Mouse (Mus musculus) limb, embryonic 15.5 days (tissue): ENCODE measurements around the gene Ppfia4. TPM values are rescaled to one million over a fixed set of nuclear protein-coding genes. Genes with fewer than 3 reads are reported as not detected.

Source experiments
- ATAC-seq: fragments of 200-750 bp; cut with Nextera tagmentation; 2 replicates; pipeline ENCODE4 v1.8.0; 2017; ENCODE audit warnings: low read depth, moderate TSS enrichment; ENCODE audit not compliant: insufficient number of reproducible peaks, low FRiP score, low TSS enrichment
- H3K27ac ChIP-seq: fragments of 300-500 bp; sonication (generic); 2 replicates; pipeline ENCODE4 v1.5.1; 2015; ENCODE audit warnings: moderate library complexity, mild to moderate bottlenecking, inconsistent platforms
- H3K27me3 ChIP-seq: fragments of 300-500 bp; sonication (generic); 2 replicates; pipeline ENCODE4 v1.6.1; 2015; ENCODE audit warnings: inconsistent platforms
- H3K36me3 ChIP-seq: fragments of 300-500 bp; sonication (generic); 2 replicates; pipeline ENCODE4 v1.6.1; 2015; ENCODE audit warnings: inconsistent platforms
- H3K4me1 ChIP-seq: fragments of 300-500 bp; sonication (generic); 2 replicates; pipeline ENCODE4 v1.6.1; 2015; ENCODE audit warnings: inconsistent platforms
- H3K4me2 ChIP-seq: fragments of 300-500 bp; sonication (generic); 2 replicates; pipeline ENCODE4 v1.6.1; 2015; ENCODE audit warnings: mild to moderate bottlenecking, inconsistent platforms
- H3K4me3 ChIP-seq: fragments of 300-500 bp; sonication (generic); 2 replicates; pipeline ENCODE4 v1.5.1; 2015; ENCODE audit warnings: mild to moderate bottlenecking, inconsistent platforms
- H3K9ac ChIP-seq: fragments of 300-500 bp; sonication (generic); 2 replicates; pipeline ENCODE4 v1.6.1; 2015; ENCODE audit warnings: inconsistent platforms
- H3K9me3 ChIP-seq: fragments of 300-500 bp; sonication (generic); 2 replicates; pipeline ENCODE4 v1.6.1; 2016; ENCODE audit warnings: inconsistent platforms
- WGBS: fragments of 180-500 bp; shearing (Covaris S2); methylation state at CpG from one replicate; pipeline ENCODE4 v1.1.7; 2015; 5-methylcytosine and 5-hydroxymethylcytosine counted together
- polyA plus RNA-seq: library from polyadenylated mRNA; unstranded; fragments of >200 nt; fragmentation: Nextera tagmentation; extraction: Ambion mirVana; gene quantifications from 2 replicates; pipeline ENCODE4 v1.2.1, GENCODE M21; 2015

Ppfia4 gene
- polyA plus RNA-seq, 1 experiment from 2014 or later = 7.5 TPM

GRCm38 (mm10) chr1:134335924-134336810 is 3.4 kb upstream of the Ppfia4 start:
- Histone ChIP-seq H3K27me3 (no peaks in the 10 kb centered on the region), H3K4me2 (no peak overlapping the region), H3K9ac (no peak overlapping the region), H3K4me3 (no peak overlapping the region), H3K36me3 (no peaks in the 10 kb centered on the region), H3K9me3 (no peaks in the 10 kb centered on the region), H3K4me1 (peaks cover 37% of the 10 kb centered on the region), H3K27ac (no peak overlapping the region)
- 81% methylated on average over 12 of the region's 12 CpGs for WGBS
- no peak for ATAC-seq

GRCm38 (mm10) chr1:134335211-134335923 is 2.6 kb upstream of the Ppfia4 start:
- no peak overlapping the region for H3K4me2 ChIP-seq
- H3K9ac ChIP-seq = no peak overlapping the region
- no peaks in the 10 kb centered on the region for H3K36me3 ChIP-seq
- H3K9me3 ChIP-seq = no peaks in the 10 kb centered on the region
- no peaks in the 10 kb centered on the region for H3K27me3 ChIP-seq
- peak overlapping the region; percentile 9; the same call in 1 of the 2 replicates for H3K27ac ChIP-seq
- 55% methylated on average over 13 of the region's 13 CpGs for WGBS
- no peak overlapping the region for H3K4me3 ChIP-seq
- no peak for ATAC-seq
- H3K4me1 ChIP-seq = peaks cover 37% of the 10 kb centered on the region

GRCm38 (mm10) chr1:134334111-134334827 is 1.5 kb upstream of the Ppfia4 start:
- no peaks in the 10 kb centered on the region for H3K36me3 ChIP-seq
- ATAC-seq = no peak
- WGBS = 57% methylated on average over 7 of the region's 7 CpGs

GRCm38 (mm10) chr1:134333371-134334110 is 813 bp upstream of the Ppfia4 start:
- no peaks in the 10 kb centered on the region for H3K27me3 ChIP-seq
- no peak for ATAC-seq
- peaks cover 37% of the 10 kb centered on the region for H3K4me1 ChIP-seq
- H3K4me3 ChIP-seq = no peak overlapping the region
- no peak overlapping the region for H3K9ac ChIP-seq
- no peak overlapping the region for H3K27ac ChIP-seq
- H3K9me3 ChIP-seq = no peaks in the 10 kb centered on the region
- H3K4me2 ChIP-seq = no peak overlapping the region
- WGBS = 89% methylated on average over 10 of the region's 10 CpGs
- H3K36me3 ChIP-seq = no peaks in the 10 kb centered on the region

More at GRCm38 (mm10) chr1:134334111-134334827, 1.5 kb upstream of the Ppfia4 start:
- no peak overlapping the region for H3K27ac ChIP-seq
- peaks cover 37% of the 10 kb centered on the region for H3K4me1 ChIP-seq
- H3K9ac ChIP-seq = no peak overlapping the region
- H3K27me3 ChIP-seq = no peaks in the 10 kb centered on the region
- H3K9me3 ChIP-seq = no peaks in the 10 kb centered on the region
- H3K4me3 ChIP-seq = no peak overlapping the region
- H3K4me2 ChIP-seq = no peak overlapping the region

- H3K4me3 ChIP-seq = no peak overlapping the region
- no peak overlapping the region for H3K9ac ChIP-seq
- H3K27me3 ChIP-seq = no peaks in the 10 kb centered on the region
- H3K27ac ChIP-seq = peak overlapping the region; percentile 68
- H3K36me3 ChIP-seq = 0 out of 2 replicates have a peak, but pooled peaks cover 5% of the 10 kb centered on the region
- 54% methylated on average over 20 of the region's 20 CpGs for WGBS
- no peak for ATAC-seq
- peaks cover 32% of the 10 kb centered on the region for H3K4me1 ChIP-seq
- no peaks in the 10 kb centered on the region for H3K9me3 ChIP-seq
- H3K4me2 ChIP-seq = peak overlapping the region; percentile 30; the same call in 1 of the 2 replicates
Measured at GRCm38 (mm10) chr1:134331879-134332635, 671 bp downstream of the Ppfia4 start.

GRCm38 (mm10) chr1:134326841-134327346 is 5.8 kb downstream of the Ppfia4 start:
- H3K4me2 ChIP-seq = no peak overlapping the region
- H3K27me3 ChIP-seq = no peaks in the 10 kb centered on the region
- H3K36me3 ChIP-seq = 0 out of 2 replicates have a peak, but pooled peaks cover 15% of the 10 kb centered on the region
- H3K9me3 ChIP-seq = no peaks in the 10 kb centered on the region
- H3K4me3 ChIP-seq = no peak overlapping the region
- H3K9ac ChIP-seq = no peak overlapping the region
- H3K4me1 ChIP-seq = peaks cover under 1% of the 10 kb centered on the region; the same call in 1 of the 2 replicates
- H3K27ac ChIP-seq = no peak overlapping the region
- 95% methylated on average over 12 of the region's 12 CpGs for WGBS
- ATAC-seq = no peak

- Histone ChIP-seq H3K9me3 (no peaks in the 10 kb centered on the region), H3K4me1 (peaks cover 11% of the 10 kb centered on the region), H3K4me2 (no peak overlapping the region), H3K27ac (no peak overlapping the region), H3K27me3 (no peaks in the 10 kb centered on the region), H3K36me3 (0 out of 2 replicates have a peak, but pooled peaks cover 11% of the 10 kb centered on the region), H3K9ac (no peak overlapping the region), H3K4me3 (no peak overlapping the region)
- ATAC-seq = no peak
- 82% methylated on average over 6 of the region's 6 CpGs for WGBS
Measured at GRCm38 (mm10) chr1:134322591-134322990, 10.1 kb downstream of the Ppfia4 start.

GRCm38 (mm10) chr1:134320691-134321301 is 11.9 kb downstream of the Ppfia4 start:
- H3K36me3 ChIP-seq = no peaks in the 10 kb centered on the region
- H3K27me3 ChIP-seq = no peaks in the 10 kb centered on the region
- H3K4me1 ChIP-seq = peaks cover 11% of the 10 kb centered on the region
- no peak overlapping the region for H3K4me2 ChIP-seq
- no peak overlapping the region for H3K4me3 ChIP-seq
- H3K9me3 ChIP-seq = no peaks in the 10 kb centered on the region
- ATAC-seq = peak; percentile 47; the same call in 1 of the 2 replicates
- no peak overlapping the region for H3K9ac ChIP-seq
- WGBS = 39% methylated on average over 14 of the region's 14 CpGs
- no peak overlapping the region for H3K27ac ChIP-seq

- Histone ChIP-seq H3K27me3 (no peaks in the 10 kb centered on the region), H3K27ac (no peak overlapping the region), H3K9me3 (no peaks in the 10 kb centered on the region), H3K4me2 (no peak overlapping the region), H3K9ac (no peak overlapping the region), H3K4me3 (no peak overlapping the region), H3K4me1 (peaks cover 11% of the 10 kb centered on the region), H3K36me3 (0 out of 2 replicates have a peak, but pooled peaks cover 3% of the 10 kb centered on the region)
- WGBS = 78% methylated on average over 5 of the region's 5 CpGs
- no peak for ATAC-seq
Measured at GRCm38 (mm10) chr1:134318261-134318660, 14.5 kb downstream of the Ppfia4 start.

GRCm38 (mm10) chr1:134316361-134316760 is 16.4 kb downstream of the Ppfia4 start:
- 90% methylated on average over 9 of the region's 9 CpGs for WGBS
- no peak for ATAC-seq
- H3K27me3 ChIP-seq = no peaks in the 10 kb centered on the region
- H3K4me1 ChIP-seq = peaks cover 10% of the 10 kb centered on the region
- H3K9ac ChIP-seq = no peak overlapping the region
- no peak overlapping the region for H3K4me3 ChIP-seq
- H3K27ac ChIP-seq = no peak overlapping the region
- no peaks in the 10 kb centered on the region for H3K9me3 ChIP-seq
- H3K4me2 ChIP-seq = no peak overlapping the region
- 0 out of 2 replicates have a peak, but pooled peaks cover 4% of the 10 kb centered on the region for H3K36me3 ChIP-seq
